Mouse (Mus musculus) kidney, embryonic 16.5 days (tissue): ENCODE measurements around the gene Pkdrej. TPM values are rescaled to one million over a fixed set of nuclear protein-coding genes. Genes with fewer than 3 reads are reported as not detected.

ENCODE experiments used
- ATAC-seq: fragments of 200-750 bp; cut with Nextera tagmentation; 2 replicates; pipeline ENCODE4 v1.8.0; 2017; ENCODE audit warnings: moderate TSS enrichment; ENCODE audit not compliant: low FRiP score, low TSS enrichment
- H3K27ac ChIP-seq: fragments of 300-500 bp; sonication (generic); 2 replicates; pipeline ENCODE4 v1.5.1; 2014; ENCODE audit warnings: low read length
- H3K27me3 ChIP-seq: fragments of 300-500 bp; sonication (generic); 2 replicates; pipeline ENCODE4 v1.6.1; 2014; ENCODE audit warnings: low read length, control low read depth, mixed read lengths; ENCODE audit not compliant: insufficient read depth
- H3K36me3 ChIP-seq: fragments of 300-500 bp; sonication (generic); 2 replicates; pipeline ENCODE4 v1.6.1; 2014; ENCODE audit warnings: low read length, control low read depth, mixed read lengths; ENCODE audit not compliant: insufficient read depth
- H3K4me1 ChIP-seq: fragments of 300-500 bp; sonication (generic); 2 replicates; pipeline ENCODE4 v1.6.1; 2014; ENCODE audit warnings: low read length, control low read depth, mixed read lengths; ENCODE audit not compliant: insufficient read depth
- H3K4me2 ChIP-seq: fragments of 300-500 bp; sonication (generic); replicated peaks from 2 replicates; pipeline ENCODE4 v1.6.1; 2014; ENCODE audit warnings: low read depth, low read length
- H3K4me3 ChIP-seq: fragments of 300-500 bp; sonication (generic); 2 replicates; pipeline ENCODE4 v1.5.1; 2014; ENCODE audit warnings: mild to moderate bottlenecking, low read length
- H3K9ac ChIP-seq: fragments of 300-500 bp; sonication (generic); replicated peaks from 2 replicates; pipeline ENCODE4 v1.6.1; 2014; ENCODE audit warnings: low read length
- H3K9me3 ChIP-seq: fragments of 300-500 bp; sonication (generic); 2 replicates; pipeline ENCODE4 v1.6.1; 2016; ENCODE audit warnings: low read length, control low read depth
- WGBS: fragments of 180-500 bp; shearing (Covaris S2); extraction: QIAGEN DNeasy Blood & Tissue Kit; methylation state at CpG from one replicate; pipeline ENCODE4 v1.1.7; 2014; 5-methylcytosine and 5-hydroxymethylcytosine counted together
- polyA plus RNA-seq: library from polyadenylated mRNA; unstranded; fragments of >200 nt; fragmentation: Nextera tagmentation; extraction: Ambion mirVana; gene quantifications from 2 replicates; pipeline ENCODE4 v1.2.1, GENCODE M21; 2015

Pkdrej gene
- polyA plus RNA-seq, 1 experiment from 2014 or later, result 0.11 TPM

GRCm38 (mm10) chr15:85836887-85837286 lies 15.4 kb upstream of the Pkdrej start:
- H3K9me3 ChIP-seq, result no peaks in the 10 kb centered on the region
- no peak for ATAC-seq
- no peak overlapping the region for H3K27ac ChIP-seq
- H3K27me3 ChIP-seq, result no peaks in the 10 kb centered on the region
- H3K9ac ChIP-seq, result no peak overlapping the region
- no peak overlapping the region for H3K4me2 ChIP-seq
- WGBS, result 94% methylated on average over 5 of the region's 5 CpGs
- peaks cover 7% of the 10 kb centered on the region for H3K4me1 ChIP-seq
- H3K36me3 ChIP-seq, result no peaks in the 10 kb centered on the region
- no peak overlapping the region for H3K4me3 ChIP-seq

- no peak overlapping the region for H3K9ac ChIP-seq
- no peak for ATAC-seq
- H3K4me1 ChIP-seq, result peaks cover 7% of the 10 kb centered on the region
- H3K4me3 ChIP-seq, result no peak overlapping the region
- H3K4me2 ChIP-seq, result no peak overlapping the region
- 59% methylated on average over 3 of the region's 3 CpGs for WGBS
- H3K27ac ChIP-seq, result no peak overlapping the region
- no peaks in the 10 kb centered on the region for H3K9me3 ChIP-seq
- no peaks in the 10 kb centered on the region for H3K36me3 ChIP-seq
- H3K27me3 ChIP-seq, result no peaks in the 10 kb centered on the region
Measured at GRCm38 (mm10) chr15:85835335-85835734, 13.8 kb upstream of the Pkdrej start.

GRCm38 (mm10) chr15:85832599-85832998 lies 11.1 kb upstream of the Pkdrej start:
- H3K9me3 ChIP-seq, result no peaks in the 10 kb centered on the region
- H3K36me3 ChIP-seq, result no peaks in the 10 kb centered on the region
- peak overlapping the region; percentile 68 for H3K9ac ChIP-seq
- WGBS, result 44% methylated on average over 8 of the region's 8 CpGs
- H3K27me3 ChIP-seq, result no peaks in the 10 kb centered on the region
- peak overlapping the region; percentile 84 for H3K4me2 ChIP-seq
- H3K4me3 ChIP-seq, result peak overlapping the region; percentile 58
- H3K27ac ChIP-seq, result no peak overlapping the region
- H3K4me1 ChIP-seq, result peaks cover 7% of the 10 kb centered on the region
- no peak for ATAC-seq

- Histone ChIP-seq H3K9ac (peak within 1 kb of the TSS; percentile 68), H3K4me3 (peak within 1 kb of the TSS; percentile 58), H3K9me3 (no peaks in the 10 kb centered on the region), H3K4me1 (peaks cover 7% of the 10 kb centered on the region), H3K4me2 (peak within 1 kb of the TSS; percentile 84), H3K27me3 (no peaks in the 10 kb centered on the region), H3K27ac (no peak within 1 kb of the TSS), H3K36me3 (no peaks in the 10 kb centered on the region)
- ATAC-seq, result peak; percentile 88
- WGBS, result under 1% methylated on average over 27 of the region's 27 CpGs
Measured at GRCm38 (mm10) chr15:85831954-85832590, 10.5 kb upstream of the Pkdrej start, which contains the start of gene Ttc38. Gene Ttc38, plus strand, starts transcription at chr15:85832306.

GRCm38 (mm10) chr15:85829470-85829869 lies 7.9 kb upstream of the Pkdrej start:
- WGBS, result 74% methylated on average over 5 of the region's 5 CpGs
- H3K4me3 ChIP-seq, result no peak overlapping the region
- H3K27ac ChIP-seq, result no peak overlapping the region
- ATAC-seq, result no peak
- peaks cover 7% of the 10 kb centered on the region for H3K4me1 ChIP-seq
- no peaks in the 10 kb centered on the region for H3K36me3 ChIP-seq
- no peaks in the 10 kb centered on the region for H3K9me3 ChIP-seq
- no peaks in the 10 kb centered on the region for H3K27me3 ChIP-seq
- H3K4me2 ChIP-seq, result no peak overlapping the region
- H3K9ac ChIP-seq, result no peak overlapping the region

DNA sequence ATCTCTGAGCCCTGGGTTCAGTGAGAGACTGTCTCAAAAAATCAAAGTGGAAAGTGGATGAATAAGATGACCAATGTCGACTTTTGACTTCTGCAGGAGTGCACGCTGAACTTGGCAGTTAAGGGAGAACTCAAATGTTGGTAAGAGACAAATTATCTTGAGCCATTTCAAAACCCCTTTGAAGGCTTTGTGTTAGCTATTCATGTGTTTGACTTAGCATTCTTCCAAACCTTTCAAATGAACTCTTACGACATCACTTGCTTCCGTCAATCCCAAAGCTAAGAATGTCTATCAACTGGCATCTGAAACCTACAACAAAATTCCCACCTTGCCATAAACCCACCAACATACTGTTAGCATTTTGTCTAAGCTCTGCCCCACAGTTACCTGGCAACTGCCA lies 6.5 kb upstream of the Pkdrej start:
- Histone ChIP-seq H3K9ac (no peak overlapping the region), H3K4me2 (no peak overlapping the region), H3K36me3 (no peaks in the 10 kb centered on the region), H3K4me3 (no peak overlapping the region), H3K4me1 (peaks cover 7% of the 10 kb centered on the region), H3K27ac (no peak overlapping the region), H3K27me3 (no peaks in the 10 kb centered on the region), H3K9me3 (no peaks in the 10 kb centered on the region)
- WGBS, result 85% methylated on average over 4 of the region's 4 CpGs
- ATAC-seq, result no peak

DNA sequence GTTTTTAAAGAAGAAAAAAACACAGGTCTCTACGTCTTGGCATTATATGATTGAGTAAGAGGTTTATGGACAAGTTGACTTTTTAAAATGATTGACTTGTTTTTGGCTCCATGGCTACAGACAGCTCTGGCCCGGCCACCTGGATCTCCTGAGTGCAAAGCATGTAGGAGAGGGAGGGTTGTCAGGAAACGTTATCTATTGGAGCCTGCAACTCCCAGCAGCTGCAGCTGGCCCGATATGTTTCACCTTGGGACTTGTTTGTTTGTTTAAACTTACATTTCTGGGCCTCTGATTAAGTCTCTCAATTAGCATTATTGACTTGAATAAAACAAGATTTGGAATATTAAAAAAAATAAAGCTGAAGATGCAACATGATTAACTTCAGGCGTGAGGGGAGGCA lies 5.1 kb upstream of the Pkdrej start:
- Histone ChIP-seq H3K36me3 (no peaks in the 10 kb centered on the region), H3K9me3 (no peaks in the 10 kb centered on the region), H3K4me3 (no peak overlapping the region), H3K4me2 (no peak overlapping the region), H3K27me3 (no peaks in the 10 kb centered on the region), H3K27ac (no peak overlapping the region), H3K4me1 (peaks cover 6% of the 10 kb centered on the region; the same call in 1 of the 2 replicates), H3K9ac (no peak overlapping the region)
- no peak for ATAC-seq
- WGBS, result 44% methylated on average over 5 of the region's 5 CpGs

DNA sequence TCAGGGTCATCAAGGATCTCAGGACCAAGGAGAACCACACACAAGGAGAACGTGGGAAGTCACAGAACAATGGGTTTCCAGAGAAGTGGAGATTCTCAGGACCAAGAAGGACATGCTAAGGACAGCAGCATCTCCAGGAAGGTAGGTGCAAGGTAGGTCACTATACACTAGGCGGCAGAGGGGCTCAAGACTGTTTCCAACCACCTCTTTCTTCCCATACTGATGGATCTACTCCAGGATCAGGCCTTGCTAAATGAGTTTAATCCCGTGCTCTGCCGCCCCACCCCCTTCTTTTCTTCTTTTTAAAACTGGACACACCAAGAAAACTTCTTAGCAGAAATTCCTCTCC lies 451 bp upstream of the Pkdrej start:
- Histone ChIP-seq H3K4me1 (0 out of 2 replicates have a peak, but pooled peaks cover 6% of the 10 kb centered on the region), H3K4me3 (peak overlapping the region; percentile 53), H3K36me3 (no peaks in the 10 kb centered on the region), H3K4me2 (peak overlapping the region; percentile 96), H3K27me3 (peaks cover 10% of the 10 kb centered on the region; the same call in 1 of the 2 replicates), H3K9me3 (peaks cover 20% of the 10 kb centered on the region), H3K9ac (peak overlapping the region; percentile 81), H3K27ac (no peak overlapping the region)
- ATAC-seq, result peak; percentile 61; the same call in 1 of the 2 replicates
- 21% methylated on average over 4 of the region's 4 CpGs for WGBS

DNA sequence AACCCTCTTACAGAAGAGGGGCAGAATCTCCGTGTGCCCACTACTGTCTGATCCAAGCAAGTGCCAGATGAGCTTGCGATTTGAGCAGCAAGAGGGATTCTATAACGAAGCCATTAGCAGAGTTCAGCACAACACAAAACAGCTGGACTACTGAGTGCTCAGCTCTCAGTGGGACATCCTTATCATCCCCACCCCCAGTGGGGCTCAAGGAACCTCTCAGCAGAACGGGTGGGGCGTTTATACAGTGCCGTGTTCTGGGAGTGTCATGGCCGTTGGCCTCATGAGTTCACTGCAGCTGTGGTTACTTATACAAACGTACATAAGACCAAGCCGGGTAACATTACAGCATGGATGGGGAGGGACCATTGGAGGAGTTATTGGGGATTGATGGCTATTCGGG lies 8.1 kb downstream of the Pkdrej start:
- H3K27me3 ChIP-seq, result no peaks in the 10 kb centered on the region
- H3K4me3 ChIP-seq, result no peak overlapping the region
- peaks cover 5% of the 10 kb centered on the region for H3K9me3 ChIP-seq
- H3K4me2 ChIP-seq, result no peak overlapping the region
- H3K9ac ChIP-seq, result no peak overlapping the region
- ATAC-seq, result no peak
- H3K36me3 ChIP-seq, result no peaks in the 10 kb centered on the region
- WGBS, result 65% methylated on average over 10 of the region's 10 CpGs
- H3K27ac ChIP-seq, result no peak overlapping the region
- peaks cover 14% of the 10 kb centered on the region for H3K4me1 ChIP-seq

GRCm38 (mm10) chr15:85811535-85812277 lies 9.8 kb downstream of the Pkdrej start, which contains the start of gene Cdpf1:
Gene Cdpf1, minus strand, starts transcription at chr15:85811697.
- Histone ChIP-seq H3K9me3 (no peaks in the 10 kb centered on the region; the same call in 1 of the 2 replicates), H3K4me3 (peak within 1 kb of the TSS; percentile 66), H3K27me3 (no peaks in the 10 kb centered on the region), H3K27ac (peak within 1 kb of the TSS; percentile 94), H3K9ac (peak within 1 kb of the TSS; percentile 87), H3K36me3 (no peaks in the 10 kb centered on the region), H3K4me2 (peak within 1 kb of the TSS; percentile 97), H3K4me1 (peaks cover 14% of the 10 kb centered on the region)
- 2% methylated on average over 36 of the region's 36 CpGs for whole genome bisulfite sequencing
- ATAC-seq, result peak; percentile 96
